Mouse (Mus musculus) kidney, postnatal 25 days (tissue): ENCODE measurements around the gene Lins1.

Experiments used
- DNase-seq, 2 experiments: peaks; one replicate each; pipeline ENCODE4 v3.0.0; 2021; ENCODE audit warnings: mixed read lengths in 2 of 2

The Lins1 gene

GRCm38 (mm10) chr7:66733882-66734281 lies 44.2 kb downstream of the Lins1 start:
- no peak for DNase-seq

- DNase-seq: no peak
Measured at GRCm38 (mm10) chr7:66734466-66734865, 44.8 kb downstream of the Lins1 start.

- no peak for DNase-seq
Measured at GRCm38 (mm10) chr7:66734993-66735392, 45.3 kb downstream of the Lins1 start.

- no peak for DNase-seq
Measured at GRCm38 (mm10) chr7:66737418-66737817, 47.7 kb downstream of the Lins1 start.

GRCm38 (mm10) chr7:66741008-66741407 lies 51.3 kb downstream of the Lins1 start:
- DNase-seq: peak in 1 of 2 experiments; percentile 47

- no peak for DNase-seq
Measured at GRCm38 (mm10) chr7:66741412-66741811, 51.7 kb downstream of the Lins1 start.

- DNase-seq: no peak
Measured at GRCm38 (mm10) chr7:66743377-66743781, 53.7 kb downstream of the Lins1 start, which contains the start of gene Cers3. Gene Cers3 (plus strand): TSS chr7:66743504.

- DNase-seq: no peak
Measured at GRCm38 (mm10) chr7:66746972-66747371, 57.3 kb downstream of the Lins1 start.

GRCm38 (mm10) chr7:66749998-66750397 lies 60.3 kb downstream of the Lins1 start:
- no peak for DNase-seq

GRCm38 (mm10) chr7:66753816-66754215 lies 64.1 kb downstream of the Lins1 start:
- no peak for DNase-seq

GRCm38 (mm10) chr7:66755611-66756010 lies 65.9 kb downstream of the Lins1 start:
- no peak for DNase-seq
